Mouse (Mus musculus): ENCODE measurements at regions not wholly inside any gene's neighbourhood (a gene's known extent, or its start where the extent isn't known, plus 50 kb on each side); places are given as distances from the start of the nearest gene placed in this dataset.
"Not testable (repeated sequence)": the region's sequence is repeated elsewhere in the genome, so short reads cannot be mapped to it uniquely, and the experiment has no call there.

DNA sequence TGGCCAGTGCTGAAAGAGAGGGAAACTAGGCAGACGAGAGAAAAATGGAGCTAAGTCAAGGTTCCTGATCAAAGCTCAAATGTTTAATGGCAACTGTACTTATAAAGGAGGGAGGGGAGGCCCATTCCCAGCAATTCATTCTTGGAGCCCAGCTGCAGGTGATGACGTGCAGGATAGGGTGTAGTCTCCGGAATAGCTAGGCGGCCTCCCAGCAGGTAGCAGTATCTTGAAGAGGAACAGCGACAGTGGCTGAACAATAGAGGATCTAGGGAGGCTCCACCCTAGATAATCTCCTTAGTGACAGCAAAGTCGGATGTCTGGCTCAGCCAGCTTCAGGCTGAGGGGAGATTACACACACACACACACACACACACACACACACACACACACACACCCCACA, 216.8 kb downstream of the Mat2b start:
- H3K9ac ChIP-seq; H3K4me3 ChIP-seq; ATAC-seq (ENCODE audit: insufficient number of reproducible peaks, insufficient read depth, low FRiP score, low TSS enrichment); H3K4me2 ChIP-seq (replicated peaks); H3K36me3 ChIP-seq; H3K9me3 ChIP-seq; H3K4me1 ChIP-seq; H3K27me3 ChIP-seq; H3K27ac ChIP-seq: not testable (repeated sequence)
- WGBS = 27% methylated on average over 6 of the region's 6 CpGs

DNA sequence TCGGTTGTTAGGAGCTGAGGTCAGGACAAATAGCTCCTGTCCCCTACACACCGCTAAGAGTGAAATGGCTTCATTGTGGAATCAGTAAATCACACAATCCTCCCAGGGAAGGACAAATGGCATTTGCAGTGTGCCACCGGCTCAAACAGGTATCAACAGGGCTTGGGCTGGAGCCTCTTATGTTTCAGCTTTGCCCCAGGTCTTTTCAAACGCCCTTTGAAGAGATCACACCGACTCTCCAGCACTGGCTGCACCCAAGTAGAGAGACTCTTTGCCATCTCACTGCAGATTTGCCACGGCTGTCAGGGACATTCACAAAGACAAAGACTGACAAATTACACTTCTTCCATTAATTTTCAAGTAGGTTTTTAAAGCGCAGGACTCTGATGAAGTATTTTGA, 217.7 kb downstream of the Mat2b start:
- no peaks in the 10 kb centered on the region for H3K27me3 ChIP-seq
- H3K27ac ChIP-seq = no peak overlapping the region
- H3K9me3 ChIP-seq = no peaks in the 10 kb centered on the region
- H3K9ac ChIP-seq = no peak overlapping the region
- 23% methylated on average over 7 of the region's 7 CpGs for WGBS
- no peaks in the 10 kb centered on the region for H3K4me1 ChIP-seq
- ATAC-seq (ENCODE audit: insufficient number of reproducible peaks, insufficient read depth, low FRiP score, low TSS enrichment) = no peak
- H3K4me2 ChIP-seq (replicated peaks) = no peak overlapping the region
- no peaks in the 10 kb centered on the region for H3K36me3 ChIP-seq
- no peak overlapping the region for H3K4me3 ChIP-seq

DNA sequence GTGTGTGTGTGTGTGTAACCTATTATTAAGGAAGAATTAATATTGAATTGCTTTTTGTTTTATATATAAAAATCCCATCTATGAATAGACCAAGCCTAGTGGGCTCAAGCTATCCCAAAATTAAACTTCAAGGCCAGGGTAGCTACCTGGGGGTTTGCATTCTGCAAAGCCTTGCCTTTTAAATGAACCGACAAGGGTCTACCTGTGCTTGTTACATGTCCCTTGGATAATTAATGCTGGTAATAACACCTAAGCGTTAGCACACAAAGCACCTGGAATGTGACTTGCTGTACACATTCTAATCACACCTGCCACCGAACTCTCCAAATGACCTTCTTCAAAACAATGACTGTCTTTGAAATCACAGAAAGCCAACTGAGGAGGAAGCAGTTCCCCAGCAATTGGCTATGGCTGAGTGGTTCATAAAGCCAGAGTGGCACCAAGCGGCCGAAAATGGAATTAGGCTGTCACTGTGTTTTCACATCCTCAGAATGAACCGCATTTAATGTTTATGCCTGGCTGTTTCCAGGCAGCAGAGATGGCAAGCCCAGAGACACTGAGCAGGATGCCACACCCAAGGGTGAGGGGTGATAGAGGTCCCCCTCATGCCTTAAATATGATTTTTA, 225.8 kb downstream of the Mat2b start:
- Histone ChIP-seq H3K9ac (no peak overlapping the region), H3K9me3 (no peaks in the 10 kb centered on the region), H3K4me3 (no peak overlapping the region), H3K4me1 (no peaks in the 10 kb centered on the region), H3K27me3 (no peaks in the 10 kb centered on the region), H3K27ac (no peak overlapping the region), H3K4me2 (replicated peaks) (no peak overlapping the region), H3K36me3 (no peaks in the 10 kb centered on the region)
- ATAC-seq (ENCODE audit: insufficient number of reproducible peaks, insufficient read depth, low FRiP score, low TSS enrichment) = no peak
- WGBS = 22% methylated on average over 6 of the region's 6 CpGs

DNA sequence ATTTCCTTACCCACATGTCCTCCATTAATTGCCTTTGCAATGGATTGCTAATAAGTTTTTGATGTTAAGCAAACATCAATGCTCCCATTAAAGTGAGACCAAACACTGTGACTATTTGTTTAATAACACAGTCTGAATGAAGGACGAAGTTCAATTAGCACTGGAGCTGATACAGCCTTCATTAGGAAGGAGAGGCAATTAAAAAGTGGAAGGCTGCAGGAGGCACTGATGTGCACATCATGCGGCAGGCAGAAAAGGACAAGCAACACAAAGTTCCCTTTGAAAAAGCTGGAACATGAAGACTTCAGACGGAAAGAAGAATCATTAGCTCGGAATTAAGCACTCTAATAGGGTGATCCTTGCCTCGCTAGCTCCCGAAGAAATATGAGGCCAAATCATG, 238.4 kb downstream of the Mat2b start:
- no peak overlapping the region for H3K4me3 ChIP-seq
- H3K36me3 ChIP-seq = no peaks in the 10 kb centered on the region
- ATAC-seq (ENCODE audit: insufficient number of reproducible peaks, insufficient read depth, low FRiP score, low TSS enrichment) = no peak
- WGBS = 74% methylated on average over 6 of the region's 6 CpGs
- H3K9ac ChIP-seq = no peak overlapping the region
- H3K4me2 ChIP-seq (replicated peaks) = no peak overlapping the region
- H3K4me1 ChIP-seq = no peaks in the 10 kb centered on the region
- H3K27me3 ChIP-seq = no peaks in the 10 kb centered on the region
- no peaks in the 10 kb centered on the region for H3K9me3 ChIP-seq
- H3K27ac ChIP-seq = no peak overlapping the region

DNA sequence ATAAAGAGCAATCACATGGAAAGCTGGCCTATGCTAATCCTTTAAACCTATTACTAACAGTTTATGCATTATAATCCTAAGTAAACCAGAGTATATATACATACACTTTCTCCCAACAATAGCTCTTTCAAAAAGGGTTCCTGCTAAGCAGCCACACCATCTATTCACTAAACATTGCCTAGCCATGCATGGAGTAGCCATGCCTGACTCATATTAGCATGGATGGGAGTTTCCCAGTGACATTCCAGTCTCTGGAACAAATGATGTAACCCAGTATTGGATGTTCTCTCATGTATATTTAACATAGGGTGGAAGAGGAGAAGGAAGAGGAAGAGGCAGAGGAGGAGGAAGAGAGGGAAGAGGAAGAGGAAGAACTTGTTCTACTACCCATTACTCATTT, 240.0 kb downstream of the Mat2b start:
- H3K27ac ChIP-seq; H3K4me3 ChIP-seq; H3K36me3 ChIP-seq; H3K27me3 ChIP-seq; H3K4me1 ChIP-seq; ATAC-seq (ENCODE audit: insufficient number of reproducible peaks, insufficient read depth, low FRiP score, low TSS enrichment); H3K9me3 ChIP-seq; H3K4me2 ChIP-seq (replicated peaks); H3K9ac ChIP-seq: not testable (repeated sequence)

DNA sequence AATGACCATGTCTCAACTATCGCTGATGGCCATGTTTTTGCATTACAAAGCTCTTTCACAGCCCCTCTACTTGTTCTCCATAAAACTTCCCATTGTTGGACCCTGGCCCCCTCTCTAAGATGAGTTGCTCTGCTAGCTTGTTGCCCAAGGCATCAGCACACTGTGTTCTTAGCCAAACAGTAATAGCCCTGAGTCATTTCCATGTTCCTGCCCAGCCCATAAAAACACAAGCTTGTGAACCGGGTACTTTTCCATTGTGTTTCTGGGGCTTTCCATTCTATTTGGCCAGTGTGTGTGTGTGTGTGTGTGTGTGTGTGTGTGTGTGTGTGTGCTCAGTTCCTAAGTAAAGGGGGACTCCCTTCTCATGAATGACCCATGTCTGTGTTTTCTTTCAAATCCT, 248.2 kb downstream of the Mat2b start:
- no peaks in the 10 kb centered on the region for H3K4me1 ChIP-seq
- H3K9ac ChIP-seq = no peak overlapping the region
- no peak overlapping the region for H3K4me2 ChIP-seq (replicated peaks)
- no peak overlapping the region for H3K27ac ChIP-seq
- no peaks in the 10 kb centered on the region for H3K9me3 ChIP-seq
- no peak for ATAC-seq (ENCODE audit: insufficient number of reproducible peaks, insufficient read depth, low FRiP score, low TSS enrichment)
- no peaks in the 10 kb centered on the region for H3K36me3 ChIP-seq
- no peak overlapping the region for H3K4me3 ChIP-seq
- H3K27me3 ChIP-seq = no peaks in the 10 kb centered on the region
- 90% methylated on average over 2 of the region's 2 CpGs for WGBS

DNA sequence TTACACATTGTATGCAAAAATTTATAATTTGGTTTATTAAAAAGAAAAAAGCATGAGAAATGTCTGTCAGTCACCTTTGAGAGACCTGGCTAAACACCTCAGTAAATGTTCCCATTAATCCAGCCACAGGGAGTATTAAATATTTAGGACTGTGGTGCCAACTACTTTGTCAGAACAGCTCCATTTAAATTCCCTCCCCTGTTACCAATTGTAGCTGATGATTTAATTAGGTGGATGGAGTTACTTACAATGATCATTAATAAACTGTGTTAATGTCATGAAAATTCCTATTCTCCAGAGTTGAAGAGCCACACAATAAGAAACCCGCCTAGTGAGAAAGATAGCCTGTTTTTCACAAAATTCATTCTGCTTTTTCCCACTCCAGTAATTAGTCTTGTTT, 261.0 kb downstream of the Mat2b start:
- H3K27ac ChIP-seq = no peak overlapping the region
- H3K4me1 ChIP-seq = no peaks in the 10 kb centered on the region
- H3K4me2 ChIP-seq (replicated peaks) = no peak overlapping the region
- H3K9ac ChIP-seq = no peak overlapping the region
- H3K27me3 ChIP-seq = no peaks in the 10 kb centered on the region
- no peak overlapping the region for H3K4me3 ChIP-seq
- WGBS = 94% methylated on average over 1 of the region's 1 CpGs
- ATAC-seq (ENCODE audit: insufficient number of reproducible peaks, insufficient read depth, low FRiP score, low TSS enrichment) = no peak
- H3K9me3 ChIP-seq = no peaks in the 10 kb centered on the region
- H3K36me3 ChIP-seq = no peaks in the 10 kb centered on the region

DNA sequence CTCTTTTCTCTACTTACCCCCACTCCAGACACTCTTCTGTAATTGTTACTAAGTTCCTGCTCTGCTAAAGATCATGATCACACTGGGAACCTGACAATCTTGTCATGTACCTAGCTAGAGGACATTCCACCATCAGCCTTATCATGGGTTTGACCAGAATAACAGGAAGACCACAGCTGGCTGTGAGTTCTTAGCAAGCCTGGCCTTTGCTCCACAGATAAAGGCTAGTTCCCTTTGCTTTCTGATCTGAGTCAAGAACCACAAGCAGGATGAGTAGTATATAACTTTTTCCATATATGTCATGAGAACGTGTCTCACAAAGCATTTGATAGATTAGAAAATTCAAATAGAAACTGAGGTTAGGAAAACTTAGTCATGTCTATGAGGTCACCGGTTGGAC, 266.1 kb downstream of the Mat2b start:
- no peaks in the 10 kb centered on the region for H3K4me1 ChIP-seq

DNA sequence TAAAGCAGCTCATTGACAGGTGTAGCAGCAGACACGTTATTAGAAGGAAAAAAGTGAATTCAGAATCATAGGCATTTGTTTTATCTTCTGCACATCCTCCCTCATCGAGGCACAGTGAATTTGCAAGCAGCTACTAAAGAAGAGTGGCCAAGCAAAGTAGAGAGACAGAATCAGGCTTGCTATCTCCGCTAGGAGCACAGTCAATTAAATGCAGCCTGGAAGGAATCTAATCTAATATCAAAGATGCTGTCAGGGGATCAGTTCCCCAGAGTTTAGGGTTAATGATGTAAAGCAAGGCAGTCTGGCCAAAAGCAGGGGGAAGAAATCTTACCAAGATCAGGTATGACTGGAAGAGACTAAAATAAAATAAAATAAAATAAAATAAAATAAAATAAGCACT, 270.7 kb downstream of the Mat2b start:
- no peak overlapping the region for H3K9ac ChIP-seq
- no peak for ATAC-seq (ENCODE audit: insufficient number of reproducible peaks, insufficient read depth, low FRiP score, low TSS enrichment)
- H3K4me3 ChIP-seq = no peak overlapping the region
- H3K27me3 ChIP-seq = no peaks in the 10 kb centered on the region
- no peaks in the 10 kb centered on the region for H3K9me3 ChIP-seq
- 67% methylated on average over 3 of the region's 3 CpGs for WGBS
- H3K36me3 ChIP-seq = no peaks in the 10 kb centered on the region
- no peak overlapping the region for H3K4me2 ChIP-seq (replicated peaks)
- H3K27ac ChIP-seq = no peak overlapping the region
- no peaks in the 10 kb centered on the region for H3K4me1 ChIP-seq

More for the DNA sequence above, 266.1 kb downstream of the Mat2b start:
- WGBS = 87% methylated on average over 2 of the region's 2 CpGs
- Histone ChIP-seq H3K9ac (no peak overlapping the region), H3K9me3 (no peaks in the 10 kb centered on the region), H3K36me3 (no peaks in the 10 kb centered on the region), H3K4me2 (replicated peaks) (no peak overlapping the region), H3K4me3 (no peak overlapping the region), H3K27me3 (no peaks in the 10 kb centered on the region), H3K27ac (no peak overlapping the region)
- no peak for ATAC-seq (ENCODE audit: insufficient number of reproducible peaks, insufficient read depth, low FRiP score, low TSS enrichment)

DNA sequence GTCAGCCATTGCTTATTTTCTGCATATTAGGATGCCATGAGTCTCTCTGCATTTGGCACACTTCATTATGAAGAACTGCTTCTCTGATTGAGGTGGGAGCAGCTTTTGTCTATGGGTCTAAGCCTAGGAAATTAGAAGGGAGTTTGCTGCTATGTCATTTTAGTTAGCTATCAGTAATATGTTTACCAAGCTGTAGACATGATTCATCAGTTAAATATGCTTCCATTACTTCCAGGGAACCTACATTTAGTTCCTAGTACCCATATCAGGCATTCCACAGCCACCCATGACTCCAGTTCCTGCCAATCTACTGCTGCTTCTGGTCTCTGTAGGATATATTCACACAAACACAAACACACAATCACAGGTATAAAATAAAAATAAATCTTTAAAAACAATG, 287.4 kb downstream of the Mat2b start:
- H3K9me3 ChIP-seq = no peaks in the 10 kb centered on the region
- no peak overlapping the region for H3K4me2 ChIP-seq (replicated peaks)
- 0 out of 2 replicates have a peak, but pooled peaks cover under 1% of the 10 kb centered on the region for H3K4me1 ChIP-seq
- no peak overlapping the region for H3K9ac ChIP-seq
- no peak overlapping the region for H3K4me3 ChIP-seq
- H3K27me3 ChIP-seq = no peaks in the 10 kb centered on the region
- no peaks in the 10 kb centered on the region for H3K36me3 ChIP-seq
- ATAC-seq (ENCODE audit: insufficient number of reproducible peaks, insufficient read depth, low FRiP score, low TSS enrichment) = no peak
- no peak overlapping the region for H3K27ac ChIP-seq

DNA sequence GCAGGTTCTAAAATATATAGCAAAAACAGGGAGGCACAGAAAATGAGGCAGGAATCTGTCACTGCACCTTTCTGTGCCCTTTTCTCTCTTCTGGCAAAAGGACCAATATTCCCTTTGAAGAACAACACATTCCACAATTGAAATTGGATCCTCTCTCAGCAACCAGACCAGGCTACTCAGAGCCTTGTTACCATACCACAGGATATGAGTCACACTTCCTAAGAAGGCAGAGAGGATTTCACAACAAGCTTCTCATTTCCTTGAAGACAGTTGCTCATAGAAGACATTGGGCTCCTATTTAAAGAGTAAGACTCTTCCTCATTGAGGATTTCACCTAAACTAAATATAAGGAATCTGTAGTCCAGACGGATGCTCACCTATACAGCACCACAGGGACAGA, 292.8 kb downstream of the Mat2b start:
- H3K36me3 ChIP-seq = no peaks in the 10 kb centered on the region
- WGBS = 58% methylated on average over 1 of the region's 1 CpGs
- H3K9ac ChIP-seq = no peak overlapping the region
- ATAC-seq (ENCODE audit: insufficient number of reproducible peaks, insufficient read depth, low FRiP score, low TSS enrichment) = no peak
- H3K4me1 ChIP-seq = peaks cover 4% of the 10 kb centered on the region; the same call in 1 of the 2 replicates
- H3K4me3 ChIP-seq = no peak overlapping the region
- no peak overlapping the region for H3K27ac ChIP-seq
- H3K4me2 ChIP-seq (replicated peaks) = no peak overlapping the region
- no peaks in the 10 kb centered on the region for H3K9me3 ChIP-seq
- no peaks in the 10 kb centered on the region for H3K27me3 ChIP-seq

DNA sequence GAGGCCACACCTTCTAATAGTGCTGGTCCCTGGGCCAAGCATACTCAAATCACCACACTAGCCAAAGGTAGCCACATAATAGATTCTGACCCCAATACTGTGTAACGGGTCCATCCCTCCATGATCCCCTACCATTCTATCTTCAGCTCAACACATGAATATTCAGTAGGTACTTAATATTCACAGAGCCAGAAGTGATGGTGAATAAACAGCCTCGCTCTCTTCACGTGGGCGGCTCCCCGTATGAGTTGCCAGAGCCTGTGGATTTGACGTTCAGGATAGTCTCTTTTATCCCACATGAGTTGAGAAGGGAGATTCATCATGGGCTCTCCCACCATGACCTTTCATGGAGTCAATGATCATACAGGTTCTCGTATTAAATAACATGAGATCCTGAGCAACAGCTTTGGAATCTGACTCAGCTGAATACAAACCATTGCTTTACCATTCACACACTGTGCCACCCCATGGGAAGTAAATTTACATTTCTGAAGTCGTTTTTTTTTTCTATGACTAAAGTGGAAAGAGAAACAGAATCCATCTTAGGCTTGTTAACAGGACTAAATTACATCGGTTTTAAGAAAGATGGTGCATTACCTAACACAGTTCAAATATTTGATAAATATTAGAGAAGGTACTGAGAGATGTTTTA, 297.4 kb downstream of the Mat2b start:
- no peak overlapping the region for H3K4me2 ChIP-seq (replicated peaks)
- 85% methylated on average over 9 of the region's 9 CpGs for WGBS
- no peak overlapping the region for H3K4me3 ChIP-seq
- no peak for ATAC-seq (ENCODE audit: insufficient number of reproducible peaks, insufficient read depth, low FRiP score, low TSS enrichment)
- H3K36me3 ChIP-seq = no peaks in the 10 kb centered on the region
- no peaks in the 10 kb centered on the region for H3K9me3 ChIP-seq
- H3K9ac ChIP-seq = no peak overlapping the region
- H3K4me1 ChIP-seq = peaks cover 8% of the 10 kb centered on the region; the same call in 1 of the 2 replicates
- no peaks in the 10 kb centered on the region for H3K27me3 ChIP-seq
- H3K27ac ChIP-seq = no peak overlapping the region
